Mouse (Mus musculus) megakaryocyte, embryonic 14.5 days (primary cell): ENCODE measurements around the gene Ddost. TPM values are rescaled to one million over a fixed set of nuclear protein-coding genes. Genes with fewer than 3 reads are reported as not detected.

Source experiments
- H3K27me3 ChIP-seq: replicated peaks from 2 replicates; pipeline ENCODE3; 2012; ENCODE audit warnings: inconsistent platforms
- H3K36me3 ChIP-seq: replicated peaks from 2 replicates; pipeline ENCODE3; 2012; ENCODE audit warnings: low read length, inconsistent platforms, mixed read lengths
- H3K4me1 ChIP-seq: 2 replicates; pipeline ENCODE4 v1.6.1; 2012; ENCODE audit warnings: inconsistent platforms
- H3K4me3 ChIP-seq: replicated peaks from 2 replicates; pipeline ENCODE3; 2012; ENCODE audit warnings: moderate library complexity, mild to moderate bottlenecking, inconsistent platforms
- H3K9me3 ChIP-seq: 2 replicates; pipeline ENCODE4 v1.6.1; 2012; ENCODE audit warnings: inconsistent platforms
- FLI1 ChIP-seq: IDR thresholded peaks from 2 replicates; pipeline ENCODE4 v1.6.1; 2012; ENCODE audit warnings: low read length, inconsistent platforms, mixed read lengths
- GATA1 ChIP-seq: IDR thresholded peaks from 3 replicates; pipeline ENCODE4 v1.6.1; 2012; ENCODE audit warnings: mixed read lengths, low read length, inconsistent platforms, borderline replicate concordance
- polyA plus RNA-seq: library from polyadenylated mRNA; stranded (reverse); fragments of >175 nt; gene quantifications from 2 replicates; pipeline ENCODE4 v1.2.3, GENCODE M21; 2012; ENCODE audit warnings: low replicate concordance; ENCODE audit not compliant: insufficient read depth

The Ddost gene
- polyA plus RNA-seq, result 151 and 161 TPM in 2 replicates

DNA sequence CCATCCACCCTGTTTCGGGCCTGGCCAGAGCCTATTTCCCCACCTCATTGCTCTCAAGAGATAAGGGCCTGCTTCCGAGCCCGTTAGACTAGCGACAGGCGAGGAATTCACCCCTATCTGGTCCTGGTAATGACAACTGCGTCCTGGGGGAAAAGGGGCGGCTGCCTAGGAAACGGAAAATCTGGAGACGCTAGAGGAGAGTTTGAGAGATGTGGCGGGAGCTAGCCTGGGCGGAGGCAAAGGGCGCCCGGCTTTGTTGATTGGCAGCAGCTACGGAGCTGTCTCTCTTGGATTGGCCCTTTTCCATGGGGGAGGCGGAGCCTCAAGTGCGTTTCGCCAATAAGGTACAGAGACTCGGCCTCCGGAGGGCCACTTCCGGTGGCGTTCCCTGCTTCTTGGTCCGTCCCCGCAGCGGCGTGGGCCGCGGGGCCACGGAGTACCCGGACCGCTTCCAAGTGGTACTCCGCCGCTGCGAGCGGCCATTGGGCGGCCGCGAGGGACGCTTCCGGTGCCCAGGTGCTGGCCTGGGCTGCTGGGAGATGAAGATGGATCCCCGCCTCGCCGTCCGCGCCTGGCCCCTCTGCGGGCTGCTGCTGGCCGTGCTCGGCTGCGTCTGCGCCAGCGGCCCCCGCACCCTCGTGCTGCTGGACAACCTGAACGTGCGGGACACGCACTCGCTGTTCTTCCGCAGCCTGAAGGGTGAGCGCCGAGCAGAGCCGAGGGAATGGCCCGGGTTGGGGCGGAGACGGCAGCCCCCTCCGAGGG is at the start of gene Ddost:
Gene Ddost (plus strand): TSS at position 391 of the 765 bp plus-strand sequence.
- TF ChIP-seq FLI1 (peak; percentile 52; the same call in 1 of the 2 replicates), GATA1 (no peak)
- no peaks in the 10 kb centered on the region for H3K27me3 ChIP-seq
- H3K4me1 ChIP-seq, result peaks cover 52% of the 10 kb centered on the region

DNA sequence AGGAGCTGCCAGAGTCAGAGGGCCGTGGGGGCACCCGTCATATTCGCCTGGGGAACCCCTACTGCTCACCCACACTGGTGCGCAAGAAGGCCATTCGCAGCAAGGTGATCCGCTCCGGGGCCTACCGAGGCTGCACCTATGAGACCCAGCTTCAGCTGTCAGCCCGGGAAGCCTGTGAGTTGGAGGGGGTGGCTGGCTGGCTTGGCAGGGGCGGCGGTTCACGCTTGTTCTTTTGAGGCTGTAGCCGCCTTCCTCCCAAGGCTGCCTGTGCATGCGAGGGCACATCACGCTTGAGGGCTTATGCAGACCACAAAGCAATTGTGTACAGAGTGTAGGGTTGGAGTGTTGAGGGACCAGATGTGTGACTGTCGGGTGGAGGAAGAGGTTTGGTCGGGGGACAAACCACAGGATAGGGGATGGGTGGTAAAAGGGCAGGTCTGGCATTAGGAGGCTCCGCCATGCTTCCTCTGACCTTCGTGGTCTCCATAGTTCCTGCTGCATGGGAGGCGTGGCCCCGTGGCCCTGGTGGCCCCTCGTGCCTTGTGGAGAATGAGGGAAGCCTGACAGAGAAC is 47.3 kb upstream of the Ddost start:
- peaks cover 79% of the 10 kb centered on the region for H3K36me3 ChIP-seq
- H3K27me3 ChIP-seq, result peaks cover 35% of the 10 kb centered on the region
- no peak for TF ChIP-seq FLI1
- no peak for TF ChIP-seq GATA1

More for the DNA sequence above, at the start of gene Ddost:
- no peaks in the 10 kb centered on the region for H3K9me3 ChIP-seq
- H3K36me3 ChIP-seq, result peaks cover 31% of the 10 kb centered on the region
- H3K4me3 ChIP-seq, result peak within 1 kb of the TSS; percentile 99

GRCm38 (mm10) chr4:138258663-138259062 is 45.9 kb upstream of the Ddost start:
- H3K9me3 ChIP-seq, result no peaks in the 10 kb centered on the region
- H3K4me3 ChIP-seq, result no peak overlapping the region
- H3K4me1 ChIP-seq, result peaks cover 97% of the 10 kb centered on the region
- peaks cover 68% of the 10 kb centered on the region for H3K36me3 ChIP-seq
- TF ChIP-seq FLI1, result no peak
- TF ChIP-seq GATA1, result no peak
- peaks cover 37% of the 10 kb centered on the region for H3K27me3 ChIP-seq

More for the DNA sequence above, 47.3 kb upstream of the Ddost start:
- peaks cover 99% of the 10 kb centered on the region for H3K4me1 ChIP-seq
- H3K4me3 ChIP-seq, result peak overlapping the region; percentile 62
- H3K9me3 ChIP-seq, result no peaks in the 10 kb centered on the region

GRCm38 (mm10) chr4:138259482-138259881 is 45.0 kb upstream of the Ddost start:
- H3K4me3 ChIP-seq, result peak overlapping the region; percentile 46
- peaks cover 37% of the 10 kb centered on the region for H3K27me3 ChIP-seq
- H3K4me1 ChIP-seq, result peaks cover 96% of the 10 kb centered on the region
- no peak for TF ChIP-seq GATA1
- no peak for TF ChIP-seq FLI1
- H3K36me3 ChIP-seq, result peaks cover 60% of the 10 kb centered on the region
- H3K9me3 ChIP-seq, result no peaks in the 10 kb centered on the region

DNA sequence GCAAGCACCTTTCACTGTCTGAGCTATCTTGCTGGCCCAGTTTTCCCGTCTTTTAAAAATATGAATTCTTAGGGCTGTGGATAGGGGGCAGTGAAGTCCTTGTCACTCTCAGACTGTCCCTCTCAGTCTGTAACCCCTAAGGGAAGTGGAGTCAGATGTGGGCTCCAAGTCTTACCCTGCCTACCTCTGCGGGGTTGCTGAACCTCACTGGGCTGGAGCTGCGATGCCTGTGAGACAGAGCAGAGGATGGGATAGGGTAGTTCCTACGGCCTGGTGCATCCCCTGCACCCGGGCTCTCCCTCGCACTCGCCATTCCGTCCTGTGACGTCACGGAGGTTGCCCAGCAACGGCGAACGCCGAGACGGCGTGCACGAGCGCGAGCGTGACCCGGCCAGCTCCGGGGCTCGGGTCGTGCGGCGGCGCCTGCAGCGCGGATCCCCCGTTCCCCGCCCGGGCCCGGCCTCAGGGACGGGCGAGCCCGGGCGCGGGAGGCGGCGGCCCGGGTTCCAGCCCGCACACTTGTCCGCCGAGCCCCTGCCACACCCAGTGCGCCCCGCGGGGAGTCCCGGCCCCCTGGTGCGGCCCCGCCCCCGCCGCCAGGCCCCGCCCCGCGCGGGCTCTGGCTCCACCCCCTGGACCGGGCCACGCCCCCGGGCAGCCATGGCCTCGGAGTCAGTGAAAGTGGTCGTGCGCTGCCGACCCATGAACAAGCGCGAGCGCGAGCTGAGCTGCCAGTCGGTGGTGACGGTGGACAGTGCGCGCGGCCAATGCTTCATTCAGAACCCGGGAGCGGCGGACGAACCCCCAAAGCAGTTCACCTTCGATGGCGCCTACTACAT is 42.5 kb upstream of the Ddost start:
- TF ChIP-seq GATA1, result no peak
- no peak for TF ChIP-seq FLI1
- Histone ChIP-seq H3K4me1 (peaks cover 75% of the 10 kb centered on the region), H3K36me3 (peaks cover 34% of the 10 kb centered on the region), H3K27me3 (peaks cover 30% of the 10 kb centered on the region), H3K9me3 (peaks cover 6% of the 10 kb centered on the region), H3K4me3 (peak overlapping the region; percentile 96)

DNA sequence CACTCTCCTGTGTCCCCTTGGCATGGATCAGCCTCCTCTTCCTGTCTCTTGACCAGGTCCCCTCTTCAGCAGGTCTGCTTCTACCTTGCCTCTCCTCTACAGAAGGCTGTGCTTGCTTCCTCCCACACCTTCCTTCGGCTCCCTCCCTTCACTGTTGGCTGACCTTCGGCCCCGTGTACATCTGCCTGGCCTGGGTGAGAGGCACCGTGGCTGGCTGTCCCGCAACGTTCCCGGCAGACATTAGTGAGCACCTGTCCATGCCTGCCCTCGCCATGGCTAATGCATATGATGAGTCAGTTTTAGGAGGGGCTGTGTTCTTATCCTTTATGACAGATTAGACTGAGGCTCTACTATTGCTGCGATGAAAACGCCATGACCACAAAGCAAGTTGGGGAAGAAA is 36.7 kb upstream of the Ddost start:
- Histone ChIP-seq H3K4me3 (peak overlapping the region; percentile 0), H3K4me1 (peaks cover 35% of the 10 kb centered on the region), H3K9me3 (peaks cover 26% of the 10 kb centered on the region), H3K27me3 (peaks cover 63% of the 10 kb centered on the region), H3K36me3 (no peaks in the 10 kb centered on the region)
- TF ChIP-seq FLI1 (no peak), GATA1 (no peak)

- Histone ChIP-seq H3K27me3 (peaks cover 53% of the 10 kb centered on the region), H3K4me3 (no peak overlapping the region), H3K9me3 (peaks cover 18% of the 10 kb centered on the region), H3K4me1 (peaks cover 16% of the 10 kb centered on the region), H3K36me3 (no peaks in the 10 kb centered on the region)
- TF ChIP-seq GATA1, result no peak
- no peak for TF ChIP-seq FLI1
These were observed 32.2 kb upstream of the Ddost start for GRCm38 (mm10) chr4:138272011-138272997.

GRCm38 (mm10) chr4:138278346-138278745 is 26.2 kb upstream of the Ddost start:
- Histone ChIP-seq H3K4me3 (no peak overlapping the region), H3K9me3 (no peaks in the 10 kb centered on the region), H3K27me3 (peaks cover 39% of the 10 kb centered on the region), H3K36me3 (no peaks in the 10 kb centered on the region), H3K4me1 (peaks cover 19% of the 10 kb centered on the region)
- TF ChIP-seq FLI1, result no peak
- TF ChIP-seq GATA1, result no peak
